Mouse (Mus musculus) frontal cortex, postnatal 10 days (tissue): Measurements from ENCODE around the gene Hoxb6.

Experiments used
- DNase-seq, 2 experiments: peaks; one replicate each; pipeline ENCODE4 v3.0.0; 2022; ENCODE audit warnings: low spot score in 2 of 2, mixed read lengths in 1 of 2

The Hoxb6 gene

GRCm38 (mm10) chr11:96285771-96286738 lies 6.2 kb upstream of the Hoxb6 start, which contains the start of gene Hoxb7:
Gene Hoxb7 (plus strand): TSS chr11:96286623.
- no peak for DNase-seq

- DNase-seq = no peak
These were observed 5.4 kb upstream of the Hoxb6 start for GRCm38 (mm10) chr11:96286739-96287385.

GRCm38 (mm10) chr11:96287411-96287810 lies 4.9 kb upstream of the Hoxb6 start:
- no peak for DNase-seq

DNA sequence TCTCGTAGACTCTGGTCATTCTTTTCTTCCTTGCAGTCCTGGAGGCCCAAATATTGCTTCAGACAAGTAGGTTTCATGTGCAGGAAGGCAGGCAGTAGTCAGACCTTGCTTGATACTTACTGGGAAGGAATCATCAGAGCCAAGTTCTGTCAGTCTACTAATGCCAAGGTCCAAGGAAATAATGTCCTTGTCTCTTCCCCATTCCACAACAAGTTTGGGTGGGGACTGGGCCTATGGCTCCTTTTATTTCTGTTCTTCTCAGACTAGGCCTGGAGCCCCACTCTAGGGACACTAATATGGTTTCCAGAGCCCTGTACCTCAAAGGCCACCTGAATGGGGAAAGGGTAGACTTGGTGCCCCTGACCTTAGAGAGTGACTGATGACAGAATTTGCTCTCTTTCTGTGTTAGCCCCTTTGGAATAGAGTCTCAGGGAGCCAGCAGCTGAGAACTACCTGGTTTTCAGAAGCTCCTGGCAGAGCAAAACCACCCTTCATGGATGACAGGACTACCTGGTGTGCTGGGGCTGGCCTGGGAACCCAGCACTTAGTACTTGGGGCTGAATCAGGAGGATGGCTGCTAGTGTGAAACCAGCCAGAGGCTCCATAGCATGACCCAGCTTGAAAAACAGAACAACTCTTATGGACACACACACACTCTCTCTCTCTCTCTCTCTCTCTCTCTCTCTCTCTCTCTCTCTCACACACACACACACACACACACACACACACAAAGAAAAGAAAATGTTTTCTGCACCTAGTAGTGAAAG lies 3.6 kb upstream of the Hoxb6 start:
- DNase-seq = no peak

DNA sequence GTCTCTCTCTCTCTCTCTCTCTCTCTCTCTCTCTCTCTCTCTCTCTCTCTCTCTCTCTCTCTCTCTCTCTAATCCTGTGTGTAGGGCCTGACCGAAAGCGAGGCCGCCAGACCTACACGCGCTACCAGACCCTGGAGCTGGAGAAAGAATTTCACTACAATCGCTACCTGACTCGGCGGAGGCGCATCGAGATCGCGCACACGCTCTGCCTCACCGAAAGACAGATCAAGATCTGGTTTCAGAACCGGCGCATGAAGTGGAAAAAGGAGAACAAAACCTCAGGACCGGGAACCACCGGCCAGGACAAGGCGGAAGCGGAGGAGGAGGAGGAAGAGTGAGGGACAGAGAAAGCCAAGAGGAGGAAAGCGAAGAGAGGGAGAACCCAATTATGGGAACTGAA lies 3.0 kb upstream of the Hoxb6 start:
- no peak for DNase-seq

- DNase-seq = no peak
These were observed 2.4 kb upstream of the Hoxb6 start for GRCm38 (mm10) chr11:96289837-96290236.

DNA sequence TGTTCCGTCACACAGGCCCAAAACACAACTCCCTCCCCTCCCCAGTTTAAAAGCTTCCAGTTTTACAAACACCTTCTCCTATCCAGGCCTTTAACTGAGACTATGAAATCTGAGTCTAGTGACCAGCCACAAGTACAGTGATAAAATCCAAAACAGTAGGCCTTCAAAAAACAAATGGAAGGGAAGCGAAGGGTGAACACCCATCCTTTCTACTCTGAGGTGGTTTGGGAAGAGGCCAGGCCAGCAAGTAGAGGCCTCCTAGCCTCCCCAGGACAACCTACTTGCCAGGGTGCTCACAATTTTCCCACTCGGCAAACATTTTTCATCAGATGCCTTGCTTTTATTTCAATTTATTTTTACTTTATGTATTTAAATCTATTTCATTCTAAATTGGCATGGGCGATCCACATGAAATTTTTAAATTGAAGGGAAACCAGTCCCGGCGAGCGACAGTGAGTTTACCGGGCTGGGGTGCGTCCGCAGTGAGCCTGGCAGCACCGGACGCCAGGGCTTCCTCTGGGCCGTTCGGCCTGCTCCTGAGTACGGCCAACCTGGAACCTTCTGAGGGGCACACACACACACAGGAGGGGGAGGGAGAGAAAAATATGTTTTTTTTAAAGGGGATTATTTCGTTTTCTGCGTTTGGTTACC lies 1.4 kb upstream of the Hoxb6 start:
- no peak for DNase-seq

DNA sequence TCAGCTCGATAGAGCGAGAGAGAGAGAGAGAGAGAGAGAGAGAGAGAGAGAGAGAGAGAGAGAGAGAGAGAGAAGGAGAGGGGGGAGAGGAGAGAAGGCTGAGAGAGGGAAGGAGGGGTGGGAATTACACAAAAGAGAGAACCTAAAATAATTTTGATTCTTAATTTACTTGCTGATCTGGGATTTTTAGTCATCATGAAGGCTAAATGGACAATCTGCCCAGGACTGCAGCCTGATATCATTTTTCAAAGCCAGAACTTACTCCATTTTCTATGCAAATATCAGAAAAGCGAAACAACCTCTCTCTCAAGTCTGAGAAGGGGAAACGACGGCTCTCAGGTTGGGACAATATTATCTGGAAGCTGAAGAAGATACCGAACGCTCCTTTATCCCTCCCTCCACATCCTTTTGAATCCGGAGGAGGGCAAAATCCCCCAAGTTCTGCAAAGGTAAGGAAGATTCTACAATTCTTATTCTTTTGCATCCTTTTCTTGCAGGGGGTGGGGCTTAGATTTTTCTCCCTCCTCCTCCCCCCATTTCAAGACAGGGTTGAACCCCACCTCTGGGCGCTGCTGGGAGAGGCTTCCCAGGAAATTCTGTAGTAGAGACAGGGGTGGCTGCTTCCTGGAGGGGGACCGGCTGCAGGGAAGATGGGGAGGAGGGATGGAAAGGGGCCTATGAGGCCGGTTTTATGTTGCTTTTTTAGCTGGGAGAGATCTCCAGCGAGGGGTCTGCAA lies 457 bp downstream of the Hoxb6 start:
- DNase-seq = no peak

DNA sequence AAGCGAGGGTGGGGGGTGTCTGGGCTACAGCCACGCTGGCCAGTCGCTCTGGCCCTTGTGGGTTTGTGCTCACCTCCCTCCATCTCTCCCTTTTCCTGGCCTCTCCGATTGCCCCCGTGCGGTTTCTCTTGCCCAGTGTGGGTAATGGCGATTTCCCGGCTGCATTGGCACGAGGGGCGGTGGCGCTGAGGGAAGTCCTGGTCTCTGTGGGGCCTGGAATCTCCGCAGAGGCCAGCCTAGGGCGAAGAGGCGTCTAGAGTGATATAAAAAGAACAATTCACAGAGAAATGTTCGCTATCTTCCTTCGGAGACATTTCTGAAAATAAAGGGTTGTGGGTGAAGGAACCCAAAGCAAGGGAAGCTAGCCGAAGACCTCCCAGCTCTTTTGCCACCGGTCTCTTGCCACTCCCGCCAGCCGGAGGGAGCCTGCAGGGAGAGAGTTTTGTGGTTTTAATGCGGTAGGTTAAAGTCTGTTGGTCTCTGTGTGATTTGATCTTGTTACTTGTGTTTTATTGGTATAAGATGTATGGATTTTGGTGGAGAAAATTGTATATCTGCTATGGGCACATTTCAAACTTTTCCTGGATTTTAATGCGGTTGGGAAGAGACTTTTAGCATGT lies 1.1 kb downstream of the Hoxb6 start:
- no peak for DNase-seq

DNA sequence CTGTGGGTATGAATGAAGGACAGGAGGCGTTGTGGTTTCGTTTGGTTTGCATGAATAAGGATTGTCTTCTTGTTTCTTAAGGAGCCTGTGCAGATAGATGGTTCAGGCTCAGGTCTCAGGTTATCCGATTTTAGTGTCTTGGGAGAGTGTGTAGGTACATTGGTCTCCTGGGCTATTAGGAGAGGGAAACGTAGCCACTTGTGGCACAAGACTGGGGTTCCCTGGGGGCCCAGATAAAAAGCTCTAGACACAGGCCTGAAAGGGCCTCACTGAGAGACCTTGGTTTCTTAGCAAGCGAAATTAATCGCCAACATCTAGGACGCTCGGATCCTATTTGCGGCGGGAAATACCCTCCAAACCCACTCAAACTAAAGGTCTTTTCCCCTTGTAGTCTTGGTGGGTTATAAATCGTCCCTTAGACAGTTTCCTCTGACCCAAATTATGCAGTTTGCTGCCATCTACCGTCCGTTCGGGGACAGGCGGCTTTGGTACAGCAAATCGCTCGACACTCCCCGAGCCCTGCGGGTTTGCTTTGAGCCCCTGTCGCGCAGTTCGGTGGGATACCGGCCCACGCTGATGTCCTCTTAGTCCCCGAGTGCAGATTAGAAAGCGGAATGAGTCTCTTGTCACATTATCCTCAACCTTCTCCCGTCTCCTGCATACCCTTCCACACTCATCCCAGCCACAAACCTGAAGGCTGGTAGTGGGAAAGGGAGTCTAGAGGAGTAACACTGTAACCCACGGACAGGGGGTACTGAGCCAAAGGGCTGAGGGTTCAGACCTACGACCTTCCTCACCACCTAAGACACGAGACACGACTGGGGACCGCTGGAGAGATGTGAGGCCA lies 2.2 kb downstream of the Hoxb6 start:
- peak in 1 of 2 experiments; percentile 43 for DNase-seq

GRCm38 (mm10) chr11:96295092-96295835 lies 3.0 kb downstream of the Hoxb6 start:
- no peak for DNase-seq

GRCm38 (mm10) chr11:96296997-96297396 lies 4.7 kb downstream of the Hoxb6 start:
- DNase-seq = no peak

GRCm38 (mm10) chr11:96297428-96297827 lies 5.2 kb downstream of the Hoxb6 start:
- DNase-seq = no peak

GRCm38 (mm10) chr11:96297968-96298635 lies 5.8 kb downstream of the Hoxb6 start:
- no peak for DNase-seq

DNA sequence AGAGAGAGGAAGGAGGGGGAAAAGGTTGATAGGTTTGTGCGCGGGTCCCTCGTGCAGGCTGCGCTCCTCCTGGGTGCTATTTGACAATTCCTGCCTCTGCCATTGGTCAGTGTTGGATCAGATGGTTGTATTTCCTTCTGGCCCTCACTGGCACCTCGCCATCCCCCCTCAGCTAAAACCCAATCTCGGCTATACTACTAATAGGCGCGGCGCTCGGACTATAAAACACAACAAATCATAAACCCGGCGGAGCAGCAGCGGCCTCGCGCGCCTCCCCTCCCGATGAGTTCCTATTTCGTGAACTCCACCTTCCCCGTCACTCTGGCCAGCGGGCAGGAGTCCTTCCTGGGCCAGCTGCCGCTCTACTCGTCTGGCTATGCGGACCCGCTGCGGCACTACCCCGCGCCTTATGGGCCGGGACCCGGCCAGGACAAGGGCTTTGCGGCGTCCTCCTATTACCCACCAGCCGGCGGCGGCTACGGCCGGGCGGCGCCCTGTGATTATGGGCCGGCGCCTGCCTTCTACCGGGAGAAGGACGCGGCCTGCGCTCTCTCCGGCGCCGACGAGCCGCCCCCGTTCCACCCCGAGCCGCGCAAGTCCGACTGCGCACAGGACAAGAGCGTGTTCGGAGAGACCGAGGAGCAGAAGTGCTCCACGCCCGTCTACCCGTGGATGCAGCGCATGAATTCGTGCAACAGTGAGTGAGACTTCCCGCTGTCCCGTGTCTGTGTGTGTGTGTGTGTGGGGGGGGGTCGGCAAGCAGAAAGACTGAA lies 6.8 kb downstream of the Hoxb6 start:
- no peak for DNase-seq

- DNase-seq = no peak
These were observed 7.5 kb downstream of the Hoxb6 start for GRCm38 (mm10) chr11:96299781-96300180.

DNA sequence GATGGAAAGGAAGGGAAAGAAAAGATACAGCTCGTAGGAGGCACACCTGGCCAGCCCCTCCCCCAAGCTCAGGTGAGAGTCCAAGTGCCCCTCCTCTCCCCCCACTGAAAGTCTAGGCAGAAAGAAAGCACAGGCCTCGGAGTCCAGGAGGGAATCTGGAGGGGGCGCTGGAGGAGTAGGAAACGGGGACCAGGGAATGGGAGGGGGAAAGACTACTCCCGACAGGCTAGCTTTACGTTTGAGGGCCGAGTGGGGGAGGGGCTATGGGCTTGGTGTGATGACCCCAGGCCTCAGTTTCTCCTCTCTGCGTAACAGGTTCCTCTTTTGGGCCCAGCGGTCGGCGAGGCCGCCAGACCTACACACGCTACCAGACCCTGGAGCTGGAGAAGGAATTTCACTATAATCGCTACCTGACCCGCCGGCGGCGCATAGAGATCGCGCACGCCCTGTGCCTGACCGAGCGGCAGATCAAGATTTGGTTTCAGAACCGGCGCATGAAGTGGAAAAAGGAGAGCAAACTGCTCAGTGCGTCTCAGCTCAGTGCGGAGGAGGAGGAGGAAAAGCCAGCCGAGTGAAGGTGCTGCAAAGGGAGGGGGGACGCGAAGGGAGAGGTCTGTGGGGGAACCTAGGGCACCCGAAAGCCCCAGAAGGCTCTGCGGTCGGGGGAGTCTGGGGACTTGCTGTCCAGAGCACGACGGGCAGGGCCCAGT lies 8.2 kb downstream of the Hoxb6 start:
- DNase-seq = no peak
